Mouse (Mus musculus) cerebellum, postnatal 25 days (tissue): ENCODE data around the gene Ece1.

Experiments used
- DNase-seq, 2 experiments: peaks; one replicate each; pipeline ENCODE4 v3.0.0; 2021; ENCODE audit warnings: mixed read lengths in 2 of 2

Gene Ece1

DNA sequence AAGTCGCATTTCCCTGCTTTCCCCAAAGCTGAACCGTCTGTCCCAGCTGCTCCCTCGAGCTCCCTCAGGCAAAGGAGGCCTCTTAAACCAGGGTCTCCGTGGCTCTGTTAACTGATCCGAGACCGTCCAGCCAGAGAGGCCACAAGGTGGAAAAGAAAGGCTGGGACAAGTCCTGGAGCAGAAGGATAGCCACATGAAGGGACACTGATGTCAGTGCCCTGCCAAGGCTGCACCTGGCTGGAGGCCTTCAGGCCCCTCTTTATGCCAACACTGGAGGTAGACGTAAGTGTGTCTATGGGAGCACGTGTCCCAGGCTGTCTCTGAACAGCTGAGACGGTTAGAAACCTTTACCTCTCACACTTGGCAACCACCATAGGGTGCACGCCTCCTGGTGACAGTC is 57.1 kb downstream of the Ece1 start:
- DNase-seq: peak; percentile 73

DNA sequence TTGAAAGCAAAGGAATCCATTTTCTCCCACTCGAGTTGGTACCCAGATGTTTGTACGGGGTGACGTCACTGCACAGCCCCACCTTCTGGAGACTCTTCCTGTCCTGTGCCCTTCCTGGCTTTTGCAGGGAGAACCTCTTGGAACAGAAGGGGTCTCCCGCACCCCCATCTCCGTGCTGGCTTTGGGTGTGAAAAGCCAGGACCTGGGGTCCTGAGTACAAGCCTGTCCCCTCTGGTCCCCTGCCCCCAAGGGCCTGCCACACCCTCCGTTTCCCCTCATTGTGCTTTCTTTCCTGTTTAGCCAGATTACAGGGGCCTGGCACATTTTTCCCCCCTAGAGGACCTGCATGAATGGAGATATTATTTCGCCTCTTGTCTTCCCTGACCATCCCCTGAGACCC is 58.0 kb downstream of the Ece1 start:
- no peak for DNase-seq

DNA sequence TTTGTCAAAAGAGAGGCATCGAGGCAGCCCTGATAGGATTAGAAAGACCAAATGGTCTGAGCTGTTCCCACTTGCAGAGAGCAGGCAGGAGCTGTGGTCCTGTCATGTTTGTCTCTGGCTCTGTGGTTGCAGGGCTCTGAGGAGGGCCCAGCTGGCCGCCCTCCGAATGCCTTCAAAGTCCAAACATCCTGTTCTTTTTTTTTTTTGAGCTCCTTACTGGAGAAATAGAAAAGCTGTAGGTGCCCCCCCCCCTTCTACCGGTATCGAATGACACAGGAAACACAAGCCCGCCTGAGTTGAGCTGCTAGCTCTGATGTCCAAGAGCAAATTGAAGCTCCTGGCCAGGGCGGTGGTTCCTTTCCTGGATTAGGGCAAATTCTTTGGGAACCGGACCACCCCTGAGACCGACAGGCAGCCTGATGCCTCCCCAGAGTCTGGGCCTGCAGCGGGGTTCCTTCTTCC is 58.5 kb downstream of the Ece1 start:
- DNase-seq: no peak

DNA sequence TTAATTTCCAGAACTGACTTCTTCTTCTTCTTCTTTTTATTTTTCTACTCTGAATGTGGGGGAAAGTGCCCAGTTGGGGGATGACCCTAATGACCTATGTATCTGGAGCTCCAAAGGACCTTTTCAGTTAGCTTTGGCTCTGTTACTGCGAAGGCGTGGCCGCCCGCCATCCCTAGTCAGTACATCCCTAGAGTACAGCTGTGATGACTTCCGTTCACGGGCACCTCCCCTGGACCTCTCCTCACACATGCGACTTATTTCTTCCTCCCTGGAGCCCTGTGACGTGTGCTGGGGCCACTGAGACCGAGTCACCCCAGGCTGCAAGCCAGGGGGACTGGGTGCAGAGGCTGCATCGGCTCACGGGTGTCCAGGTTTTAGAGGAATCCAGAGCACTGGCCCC is 59.5 kb downstream of the Ece1 start:
- no peak for DNase-seq

DNA sequence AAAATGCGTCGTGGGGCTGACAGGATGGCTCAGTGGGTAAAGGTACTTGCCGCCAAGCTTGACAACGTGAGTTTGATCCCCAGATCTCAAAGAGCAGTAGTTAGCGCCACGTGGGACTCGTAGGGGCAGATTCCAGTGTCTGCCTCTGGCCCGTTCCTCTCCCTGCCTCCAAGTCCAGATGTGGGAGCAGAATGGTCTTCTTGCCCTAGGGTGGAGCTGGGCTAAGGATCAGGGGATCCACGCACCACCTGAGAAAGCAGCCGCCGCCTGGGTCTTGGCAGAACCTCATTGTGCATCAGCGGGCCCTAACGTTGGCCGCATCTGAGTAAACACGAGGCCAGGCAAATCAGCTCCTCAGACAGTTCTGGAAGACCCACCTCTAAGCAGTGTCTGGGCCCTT is 61.0 kb downstream of the Ece1 start:
- DNase-seq: no peak

DNA sequence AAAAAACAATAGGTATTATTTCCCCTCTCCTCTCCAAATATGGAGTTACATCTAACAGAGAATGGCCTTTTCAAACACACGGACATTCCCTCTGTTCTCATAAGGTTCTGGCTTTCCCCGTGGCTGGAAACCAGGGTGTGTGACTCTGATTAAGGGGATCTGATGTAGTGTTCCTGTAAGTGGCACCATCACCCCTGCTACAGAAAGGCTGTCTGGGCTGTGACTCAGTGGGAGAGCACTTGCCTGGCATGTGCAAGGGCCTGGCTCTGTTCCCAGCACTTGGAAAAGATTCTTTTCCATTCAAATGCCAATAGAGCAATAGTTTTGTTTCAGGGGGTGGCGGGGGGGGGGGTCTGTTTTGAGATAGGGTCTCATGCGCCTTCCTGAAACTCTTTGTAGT is 63.1 kb downstream of the Ece1 start:
- peak in 1 of 2 experiments; percentile 53 for DNase-seq

DNA sequence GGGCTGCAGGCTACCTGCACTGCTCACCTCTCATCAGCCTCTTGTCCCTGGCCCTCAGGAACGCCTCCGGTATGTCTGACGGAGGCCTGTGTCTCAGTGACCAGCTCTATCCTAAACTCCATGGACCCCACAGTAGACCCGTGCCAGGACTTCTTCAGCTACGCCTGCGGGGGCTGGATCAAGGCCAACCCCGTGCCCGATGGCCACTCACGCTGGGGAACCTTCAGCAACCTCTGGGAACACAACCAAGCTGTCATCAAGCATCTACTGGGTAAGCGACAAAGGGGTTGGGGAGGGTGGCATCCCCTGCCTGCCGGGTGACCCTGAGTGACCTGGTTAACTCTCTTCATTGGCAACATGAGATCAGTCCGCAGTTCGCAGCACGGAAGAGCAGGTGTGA is 64.1 kb downstream of the Ece1 start:
- peak; percentile 59 to 66 for DNase-seq

DNA sequence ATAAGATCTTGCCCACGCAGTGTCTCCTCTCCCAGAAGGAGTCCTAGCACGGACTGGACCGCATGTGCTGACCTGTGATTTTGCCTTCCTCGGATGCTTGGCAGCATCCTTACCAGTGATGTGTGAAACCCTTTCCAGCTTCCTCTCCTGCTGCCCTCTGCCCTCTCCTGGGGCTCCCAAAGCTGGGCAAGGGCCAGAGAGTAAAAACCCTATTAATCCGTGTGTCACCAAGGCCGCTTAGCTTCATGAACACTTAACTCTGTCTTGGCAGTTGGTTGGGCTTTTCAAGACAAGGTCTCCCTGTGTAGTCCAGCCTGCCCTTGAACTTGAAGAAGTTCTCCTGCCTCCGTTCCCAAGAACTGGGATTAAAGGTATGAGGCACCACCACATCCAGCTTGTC is 65.1 kb downstream of the Ece1 start:
- DNase-seq: no peak

DNA sequence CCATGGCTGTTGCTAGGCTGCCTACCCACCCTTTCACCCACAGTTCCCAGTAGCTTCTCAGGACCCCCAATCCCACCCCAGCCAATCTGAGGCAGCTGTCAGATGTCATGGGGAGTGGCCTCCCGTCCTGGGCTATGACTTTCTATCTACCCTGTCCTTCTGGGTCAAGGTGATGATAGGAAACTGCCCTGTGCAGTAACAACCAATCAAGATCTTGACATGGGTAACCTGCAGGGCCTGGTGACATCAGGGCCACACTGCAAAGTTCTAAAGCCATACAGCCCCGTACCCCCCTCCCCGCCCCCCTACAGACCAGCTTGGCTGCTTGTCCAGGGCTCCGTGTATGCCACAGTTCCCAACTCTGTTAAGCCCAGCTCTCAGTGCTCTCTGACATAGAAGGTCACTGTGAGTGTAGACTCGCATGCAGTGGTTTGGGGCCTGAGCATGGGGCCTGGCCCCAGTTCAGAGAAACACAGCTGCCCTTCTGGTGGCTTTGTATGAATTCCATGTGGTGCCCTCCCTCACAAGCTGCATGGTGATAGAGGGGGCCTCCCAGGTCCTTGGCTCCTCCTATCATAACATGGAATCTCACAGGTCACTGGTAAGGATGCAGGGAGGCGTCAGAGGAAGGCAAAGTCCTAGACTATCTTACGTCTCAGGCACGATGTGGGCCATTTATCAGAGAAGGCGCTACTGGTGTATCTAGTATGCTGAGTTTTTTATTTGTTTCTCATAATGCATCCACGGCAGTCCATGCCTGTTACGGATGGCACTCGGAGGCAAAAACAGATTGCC is 65.9 kb downstream of the Ece1 start:
- DNase-seq: no peak

DNA sequence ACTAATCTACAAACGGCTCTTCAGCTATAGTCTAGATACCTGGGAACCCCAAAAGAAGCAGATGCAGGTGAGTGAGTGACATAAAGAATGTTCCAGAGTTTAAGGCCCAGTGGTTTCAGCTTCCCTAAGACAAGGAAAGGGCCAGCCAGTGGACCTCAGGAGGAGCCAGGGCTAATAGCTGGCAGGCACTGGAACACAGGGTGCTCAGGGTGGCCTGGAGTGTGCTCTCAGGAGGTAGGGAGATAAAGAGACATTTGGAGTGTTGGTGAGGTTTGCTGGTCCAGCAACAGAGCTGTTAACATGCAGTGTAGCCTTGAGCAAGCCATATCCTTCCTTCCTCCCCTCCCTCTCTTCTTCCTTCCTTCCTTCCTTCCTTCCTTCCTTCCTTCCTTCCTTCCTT is 66.8 kb downstream of the Ece1 start:
- DNase-seq: no peak

DNA sequence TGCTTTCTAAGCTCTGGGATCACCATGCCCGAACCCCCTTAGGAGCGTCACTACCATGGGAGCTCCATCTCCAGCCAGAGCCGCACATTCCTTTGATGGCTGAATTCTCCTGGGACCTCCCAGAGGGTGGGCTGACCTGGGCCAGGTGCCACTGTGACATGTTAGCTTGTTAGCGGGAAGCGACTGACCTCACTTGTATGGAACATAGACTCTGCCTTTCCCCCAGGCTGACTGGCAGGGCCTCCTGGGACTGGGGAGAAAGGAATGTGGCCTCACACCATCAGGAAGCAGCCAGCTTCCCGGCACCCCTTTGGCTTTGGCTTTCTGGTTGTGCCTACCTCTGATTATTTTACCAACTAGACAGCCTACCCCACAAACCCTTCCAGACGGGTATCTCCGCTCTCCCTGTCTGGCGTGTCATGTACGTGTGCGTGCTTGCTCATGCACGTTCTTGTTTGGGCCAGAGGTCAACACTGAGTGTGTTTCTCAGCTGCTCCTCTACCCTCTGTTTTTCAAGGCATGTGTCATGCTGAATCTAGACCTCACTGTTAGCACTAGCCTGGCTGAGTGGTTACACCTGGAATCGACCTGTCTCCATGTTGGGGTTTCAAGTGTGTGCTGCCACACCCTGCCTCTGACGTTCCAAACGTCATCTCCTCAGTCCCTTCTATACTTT is 67.4 kb downstream of the Ece1 start:
- DNase-seq: no peak

DNA sequence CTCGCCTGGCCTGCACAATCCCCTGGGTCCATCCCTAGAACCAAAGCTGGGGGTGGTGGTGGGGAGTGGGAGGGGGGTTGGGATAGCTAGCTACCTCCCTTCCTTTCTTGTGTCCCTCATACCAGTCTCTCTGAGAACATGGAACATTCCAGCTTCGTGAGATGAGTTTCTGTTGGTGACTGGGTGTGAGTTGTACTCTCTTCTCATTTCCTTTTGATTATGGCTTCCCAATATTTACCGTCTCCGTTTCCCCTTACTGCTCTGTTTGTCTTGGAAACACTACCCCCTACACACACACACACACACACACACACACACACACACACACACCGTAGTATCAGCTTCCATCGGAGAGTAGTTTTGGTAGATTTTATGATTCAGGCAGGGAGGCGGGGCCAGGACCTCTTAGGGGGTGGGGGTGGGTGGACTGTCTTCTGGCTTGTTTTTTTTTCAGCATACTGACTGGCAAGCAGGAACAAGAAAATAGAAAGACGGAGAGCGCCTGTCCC is 68.5 kb downstream of the Ece1 start:
- no peak for DNase-seq

DNA sequence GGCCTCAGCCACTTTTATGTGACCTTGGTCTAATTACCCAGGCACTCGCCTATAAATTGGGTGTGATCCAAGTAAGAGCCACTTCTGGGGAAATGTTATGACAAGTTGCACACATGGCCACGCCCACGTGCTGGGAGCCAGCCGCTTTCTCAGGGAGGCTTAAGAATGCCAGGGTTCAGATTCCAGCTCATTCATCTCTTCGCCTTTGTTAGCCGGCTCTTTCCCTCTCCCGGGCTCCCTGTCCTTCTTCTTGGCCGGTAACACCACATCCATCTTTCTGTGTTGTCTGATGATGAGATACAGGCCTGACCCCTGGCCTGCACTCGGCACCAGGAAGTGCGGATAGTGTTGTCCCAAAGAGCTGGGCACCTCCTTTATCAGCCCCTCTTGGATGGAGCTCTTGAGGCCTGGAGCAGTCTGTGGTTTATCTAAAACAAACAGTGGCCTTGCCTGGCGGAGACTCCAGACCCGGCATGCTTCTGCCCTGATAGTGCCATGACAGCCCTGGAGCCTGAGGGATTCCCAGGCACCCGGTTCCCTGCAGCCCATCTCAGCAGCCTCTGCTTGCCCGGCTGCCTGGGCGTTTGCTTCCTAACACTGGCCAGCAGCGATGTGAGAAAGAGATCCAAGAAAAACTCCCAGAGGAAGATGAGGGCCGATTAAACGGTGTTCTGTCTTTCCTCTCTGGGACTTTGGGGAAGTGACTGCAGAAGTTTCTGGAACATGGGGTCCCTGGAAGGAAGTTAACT is 69.1 kb downstream of the Ece1 start:
- no peak for DNase-seq

DNA sequence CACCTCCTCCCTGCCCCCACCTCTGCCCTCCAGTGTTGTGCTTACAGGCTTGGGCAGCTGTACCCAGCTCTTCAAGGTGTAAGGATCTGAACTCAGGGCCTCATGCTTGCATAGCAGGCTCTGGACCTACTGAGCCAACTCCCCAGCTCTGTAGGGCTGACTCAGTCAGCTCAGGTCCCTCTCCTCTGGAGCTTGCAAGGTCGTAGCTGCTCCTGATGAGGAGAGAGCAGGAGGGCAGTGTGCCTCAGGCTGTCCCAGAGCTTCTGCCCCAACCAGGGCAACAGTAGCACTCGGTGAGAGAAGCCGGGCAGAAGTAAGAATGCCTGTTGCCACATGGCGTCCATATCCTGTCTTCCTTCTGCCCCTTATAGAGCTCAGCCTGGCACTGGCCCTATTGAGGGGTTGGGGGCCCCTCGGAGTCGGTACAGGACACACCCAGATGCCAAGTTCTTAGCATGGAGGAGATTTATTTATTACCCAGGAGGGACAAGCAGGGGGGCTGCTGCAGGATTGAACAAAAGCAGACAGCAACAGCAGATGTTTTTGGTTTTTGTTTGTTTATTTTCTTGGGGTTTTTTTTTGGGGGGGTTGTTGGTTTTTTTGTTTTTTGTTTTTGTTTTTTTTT is 70.6 kb downstream of the Ece1 start:
- no peak for DNase-seq

DNA sequence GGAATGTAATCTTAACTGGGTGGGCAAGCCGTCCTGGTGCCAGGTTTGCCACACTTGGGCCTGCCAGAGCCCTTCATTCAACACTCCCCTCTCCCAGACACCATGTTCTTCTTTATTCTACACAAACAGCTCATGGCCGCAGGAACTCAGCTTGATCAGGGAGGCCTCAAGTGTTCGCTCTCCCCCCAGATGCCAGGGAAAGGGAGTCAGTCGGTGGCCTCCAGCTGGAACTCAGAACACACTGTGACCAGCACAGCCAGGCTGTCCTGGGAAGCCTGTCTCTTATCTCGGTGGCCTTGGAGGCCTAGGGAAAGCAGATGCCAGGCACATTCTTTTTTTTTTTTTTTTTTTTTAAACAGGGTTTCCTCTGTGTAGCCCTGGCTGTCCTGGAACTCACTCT is 71.3 kb downstream of the Ece1 start:
- DNase-seq: no peak

DNA sequence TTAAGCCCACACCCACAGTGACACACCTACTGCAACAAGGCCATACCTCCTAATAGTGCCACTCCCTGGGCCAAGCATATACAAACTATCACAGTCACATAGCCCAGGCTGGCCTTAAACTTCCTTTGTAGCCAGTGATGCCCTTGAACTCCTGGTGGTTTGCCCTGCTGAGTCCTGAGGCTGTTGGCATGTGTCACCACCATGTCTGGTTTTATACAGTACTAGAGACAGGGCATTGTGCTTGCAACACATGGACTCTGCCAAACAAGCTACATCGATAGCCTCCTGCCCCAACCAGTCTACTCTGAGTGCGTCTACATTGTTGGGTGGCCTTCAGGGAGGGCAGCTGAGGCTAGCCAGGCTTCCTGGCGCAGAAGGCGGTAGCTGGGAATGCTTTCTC is 74.1 kb downstream of the Ece1 start:
- no peak for DNase-seq

DNA sequence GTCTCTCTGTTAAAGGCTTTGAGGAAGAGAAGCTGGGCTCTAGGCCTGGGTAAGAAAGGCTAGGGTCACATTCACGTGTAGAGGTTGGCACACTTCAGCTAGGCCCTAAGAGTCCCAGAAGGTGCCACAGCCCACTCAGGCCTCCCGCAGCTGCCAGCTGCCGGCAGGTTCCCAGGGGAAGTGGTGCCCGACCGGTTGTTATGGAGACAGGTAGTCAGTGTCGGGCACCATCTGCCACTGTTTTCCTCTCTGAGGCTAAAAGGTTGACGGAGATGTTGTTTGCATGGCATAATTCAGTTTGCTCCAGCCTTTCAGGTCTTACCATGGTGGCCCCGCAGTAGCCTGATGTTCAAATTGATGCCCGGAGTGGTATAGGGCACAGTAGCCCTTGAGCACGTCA is 78.0 kb downstream of the Ece1 start:
- peak; percentile 83 to 85 for DNase-seq

DNA sequence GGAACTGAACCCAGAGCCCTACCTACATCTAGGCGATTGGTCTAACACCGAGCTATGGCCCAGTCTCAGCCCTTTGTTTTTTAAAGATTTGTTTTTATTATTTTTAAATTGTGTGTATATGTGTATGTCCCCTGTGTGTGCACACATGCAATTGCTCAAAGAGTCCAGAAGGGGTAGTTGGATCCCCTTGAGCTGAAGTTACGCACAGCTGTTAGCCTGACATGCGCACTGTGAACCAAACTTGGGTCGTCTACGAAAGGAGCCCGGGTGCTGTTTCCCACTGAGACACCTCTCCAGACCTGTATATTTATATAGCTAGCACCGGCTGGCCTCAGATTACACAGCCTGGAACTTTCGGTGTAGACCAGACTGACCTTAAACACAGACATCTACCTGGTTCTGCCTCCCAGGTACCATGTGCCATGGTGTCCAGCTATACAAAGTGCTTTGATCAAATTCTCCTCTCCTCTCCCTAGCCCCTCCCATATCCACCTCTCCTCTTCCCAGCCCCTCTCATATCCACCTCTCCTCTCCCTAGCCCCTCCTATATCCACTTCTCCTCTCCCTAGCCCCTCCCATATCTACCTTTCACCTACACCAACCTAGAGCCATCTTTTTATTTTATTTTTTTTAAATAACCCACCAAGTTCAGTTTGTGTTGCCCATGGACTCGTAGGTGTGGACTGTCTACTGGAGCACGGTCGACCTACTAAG is 79.3 kb downstream of the Ece1 start:
- no peak for DNase-seq

DNA sequence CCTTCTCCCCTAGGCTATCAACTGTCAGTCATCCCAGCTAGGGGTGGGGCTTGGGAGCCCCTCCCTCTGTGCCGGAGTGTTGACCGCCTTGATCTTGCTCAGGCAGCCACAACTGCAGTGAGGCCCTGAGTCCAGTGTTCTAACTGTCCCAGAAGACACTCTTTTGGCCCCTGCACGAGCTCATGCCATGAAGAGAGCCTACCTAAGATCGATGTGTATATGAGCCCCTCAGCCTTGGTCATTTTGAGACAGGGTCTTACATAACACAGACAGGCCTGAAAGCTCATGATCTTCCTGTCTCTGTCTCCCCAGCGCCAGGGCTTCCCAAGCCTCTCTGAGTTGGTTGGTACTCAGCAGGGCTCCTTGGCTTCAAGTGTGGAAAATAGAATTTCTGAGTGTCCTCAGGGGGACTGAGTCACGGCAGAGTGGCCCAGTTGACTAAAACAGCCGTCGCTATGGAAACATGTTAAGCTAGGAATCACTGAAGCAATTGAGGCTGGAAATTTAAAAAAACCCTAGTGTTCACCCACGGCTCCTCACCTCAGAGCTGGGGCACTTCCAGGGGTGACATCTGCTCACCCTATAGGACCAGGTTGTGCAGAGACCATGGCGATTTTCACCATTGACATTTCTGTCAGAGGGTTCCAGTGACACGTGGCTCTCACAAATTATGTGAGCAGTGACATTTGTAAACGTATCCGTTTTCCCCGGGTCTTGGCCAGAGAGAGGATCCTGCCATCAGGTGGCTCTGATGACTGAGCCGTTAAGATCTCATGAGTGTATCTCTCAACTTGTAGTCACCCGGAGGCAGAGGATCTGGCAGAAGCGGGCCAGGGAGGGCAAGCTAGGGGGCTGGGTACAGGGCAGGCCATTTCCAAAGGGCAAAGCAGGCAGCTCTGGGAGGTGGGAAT is 80.1 kb downstream of the Ece1 start:
- peak; percentile 82 to 86 for DNase-seq

DNA sequence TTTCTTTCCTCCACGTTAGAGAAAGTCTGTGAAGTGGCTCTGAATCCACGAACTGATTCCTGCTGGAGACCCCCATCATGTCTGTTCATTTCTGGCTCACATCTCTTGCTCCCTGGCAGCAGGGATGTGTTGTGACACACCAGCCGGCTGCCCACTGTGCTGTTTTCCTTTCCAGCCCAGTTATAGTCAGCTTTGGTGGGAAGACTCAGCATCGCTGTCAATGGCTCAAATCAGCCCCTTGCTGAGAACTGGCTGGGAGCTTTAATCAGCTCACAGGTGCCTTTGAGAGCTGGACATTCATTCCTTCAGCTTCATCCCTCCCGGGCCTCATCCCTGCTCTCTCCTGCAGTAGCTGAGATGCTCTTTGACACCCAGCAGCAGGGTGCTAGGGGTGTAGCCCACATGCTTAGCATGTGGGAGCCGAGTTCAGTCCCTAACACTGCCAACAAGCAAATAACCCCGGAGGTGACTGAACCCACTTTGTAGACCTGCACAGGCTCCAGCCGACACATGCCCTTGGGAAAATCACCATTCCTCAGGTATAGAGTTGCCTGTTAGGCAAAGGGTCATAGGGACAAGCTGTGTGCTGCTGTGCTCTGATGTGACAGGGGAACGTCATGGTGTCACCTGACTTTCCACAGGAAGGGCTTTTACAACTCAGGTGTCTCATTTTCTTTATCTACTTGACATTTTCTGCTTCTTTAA is 80.9 kb downstream of the Ece1 start:
- peak in 1 of 2 experiments; percentile 77 for DNase-seq

DNA sequence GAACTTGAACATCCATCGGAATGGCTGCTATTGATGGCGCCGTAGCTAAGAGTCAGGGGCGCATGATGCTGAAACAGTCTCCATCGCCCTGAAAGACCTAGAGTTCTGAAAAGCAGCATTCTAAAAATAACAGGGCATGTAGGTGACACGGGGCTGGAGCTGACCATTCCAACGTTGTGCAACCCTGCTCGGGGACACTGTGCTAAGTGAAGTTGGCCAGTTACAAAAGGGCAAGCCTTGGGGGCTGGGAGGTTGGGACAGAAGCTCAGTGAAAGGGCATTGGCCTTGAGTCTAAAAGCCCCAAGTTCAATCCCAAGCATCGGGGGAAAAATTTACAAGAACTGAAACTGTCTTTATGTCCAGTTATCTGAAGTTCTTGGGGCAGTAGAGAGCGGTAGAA is 81.5 kb downstream of the Ece1 start:
- DNase-seq: no peak
